Mouse (Mus musculus) kidney, postnatal 0 days (tissue): ENCODE measurements at regions not wholly inside any gene's neighbourhood (a gene's known extent, or its start where the extent isn't known, plus 50 kb on each side); places are given as distances from the start of the nearest gene placed in this dataset.
A peak's percentile ranks its signal among the peaks of the same experiment; 100 is the strongest.

Experiments used
- ATAC-seq: fragments of 200-750 bp; cut with Nextera tagmentation; replicated peaks from 2 replicates; pipeline ENCODE4 v1.8.0; 2017; ENCODE audit warnings: low read depth, moderate number of reproducible peaks, moderate TSS enrichment, moderate library complexity; ENCODE audit not compliant: low FRiP score
- DNase-seq: peaks from one replicate; pipeline ENCODE4 v3.0.0-alpha.2; 2016; ENCODE audit warnings: low spot score
- H3K27ac ChIP-seq: fragments of 300-500 bp; sonication (generic); 2 replicates; pipeline ENCODE4 v1.5.1; 2014; ENCODE audit warnings: mild to moderate bottlenecking
- H3K27me3 ChIP-seq: fragments of 300-500 bp; sonication (generic); 2 replicates; pipeline ENCODE4 v1.6.1; 2014; ENCODE audit warnings: low read length, mixed read lengths; ENCODE audit not compliant: insufficient read depth
- H3K36me3 ChIP-seq: fragments of 300-500 bp; sonication (generic); 2 replicates; pipeline ENCODE4 v1.6.1; 2014; ENCODE audit warnings: low read length, mixed read lengths; ENCODE audit not compliant: insufficient read depth
- H3K4me1 ChIP-seq: fragments of 300-500 bp; sonication (generic); replicated peaks from 2 replicates; pipeline ENCODE4 v1.6.1; 2014; ENCODE audit warnings: antibody characterized with exemption, low read length, mixed read lengths; ENCODE audit not compliant: insufficient read depth
- H3K4me2 ChIP-seq: fragments of 300-500 bp; sonication (generic); 2 replicates; pipeline ENCODE4 v1.6.1; 2014; ENCODE audit warnings: mild to moderate bottlenecking, low read length, moderate library complexity, mixed read lengths
- H3K4me3 ChIP-seq: fragments of 300-500 bp; sonication (generic); replicated peaks from 2 replicates; pipeline ENCODE4 v1.5.1; 2014; ENCODE audit warnings: low read depth, low read length
- H3K9ac ChIP-seq: fragments of 300-500 bp; sonication (generic); 2 replicates; pipeline ENCODE4 v1.6.1; 2014; ENCODE audit warnings: low read depth, low read length
- H3K9me3 ChIP-seq: fragments of 300-500 bp; sonication (generic); replicated peaks from 2 replicates; pipeline ENCODE4 v1.6.1; 2016; ENCODE audit warnings: low read length, inconsistent platforms, mixed read lengths
- CTCF ChIP-seq: IDR thresholded peaks from 2 replicates; pipeline ENCODE4 v1.5.1; 2016; ENCODE audit warnings: antibody characterized with exemption, low read depth, mild to moderate bottlenecking, moderate library complexity
- WGBS: fragments of 180-500 bp; shearing (Covaris S2); extraction: QIAGEN DNeasy Blood & Tissue Kit; methylation state at CpG from one replicate; pipeline ENCODE4 v1.1.7; 2014; 5-methylcytosine and 5-hydroxymethylcytosine counted together

- no peaks in the 10 kb centered on the region for H3K4me1 ChIP-seq
- no peaks in the 10 kb centered on the region for H3K36me3 ChIP-seq
- H3K4me2 ChIP-seq, result no peak overlapping the region
- ATAC-seq (no peak), DNase-seq (peak; percentile 1)
- peak; percentile 14; the same call in 1 of the 2 replicates for TF ChIP-seq CTCF
- no peak overlapping the region for H3K4me3 ChIP-seq
- H3K27ac ChIP-seq, result no peak overlapping the region
- no peaks in the 10 kb centered on the region for H3K9me3 ChIP-seq
- H3K9ac ChIP-seq, result no peak overlapping the region
- no peaks in the 10 kb centered on the region for H3K27me3 ChIP-seq
Observed at GRCm38 (mm10) chr3:71096071-71096470, 1088.7 kb downstream of the Otol1 start.

- no peaks in the 10 kb centered on the region for H3K36me3 ChIP-seq
- no peak overlapping the region for H3K9ac ChIP-seq
- no peak overlapping the region for H3K4me3 ChIP-seq
- 79% methylated on average over 6 of the region's 6 CpGs for WGBS
- H3K4me2 ChIP-seq, result no peak overlapping the region
- no peaks in the 10 kb centered on the region for H3K27me3 ChIP-seq
- no peak overlapping the region for H3K27ac ChIP-seq
- no peak for ATAC-seq
- no peak for DNase-seq
- H3K9me3 ChIP-seq, result no peaks in the 10 kb centered on the region
- no peak for TF ChIP-seq CTCF
- H3K4me1 ChIP-seq, result no peaks in the 10 kb centered on the region
Observed at GRCm38 (mm10) chr3:71103550-71103949, 1096.1 kb downstream of the Otol1 start.

GRCm38 (mm10) chr3:71145262-71145661, 1137.8 kb downstream of the Otol1 start:
- Histone ChIP-seq H3K4me2 (no peak overlapping the region), H3K27me3 (no peaks in the 10 kb centered on the region), H3K4me1 (no peaks in the 10 kb centered on the region), H3K4me3 (no peak overlapping the region), H3K27ac (no peak overlapping the region), H3K9me3 (no peaks in the 10 kb centered on the region), H3K9ac (no peak overlapping the region), H3K36me3 (no peaks in the 10 kb centered on the region)
- ATAC-seq (no peak), DNase-seq (no peak)
- 64% methylated on average over 1 of the region's 1 CpGs for WGBS
- no peak for TF ChIP-seq CTCF
